Mouse (Mus musculus) hindlimb bud, embryonic 11.5 days (tissue): ENCODE results near the gene Srd5a2.
A peak's percentile ranks its signal among the peaks of the same experiment; 100 is the strongest.

Experiments used
- DNase-seq: peaks from one replicate; pipeline ENCODE4 v3.0.0-alpha.2; 2012; ENCODE audit warnings: low read depth, low spot score; ENCODE audit errors: extremely low spot score

Gene Srd5a2

DNA sequence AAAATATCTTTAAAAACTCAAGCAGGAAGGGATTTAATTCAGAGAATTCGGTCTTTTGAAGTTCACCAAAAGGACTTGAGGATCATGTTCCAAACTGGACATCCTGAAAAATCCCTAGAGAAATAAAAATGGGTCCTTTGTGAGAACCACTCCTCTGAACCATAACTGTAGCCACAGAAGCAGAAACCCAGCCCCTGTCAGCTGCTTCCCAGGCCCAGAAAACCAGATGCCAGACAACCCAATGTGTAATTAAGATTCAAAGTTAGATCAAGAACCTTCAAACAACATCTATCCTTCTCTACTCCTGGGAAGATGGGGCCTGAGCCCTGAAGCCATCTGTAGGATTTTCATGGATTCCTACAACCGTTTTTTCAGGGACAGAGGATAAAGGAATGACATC lies 61.1 kb downstream of the Srd5a2 start:
- DNase-seq: no peak

- DNase-seq: no peak
Measured at GRCm38 (mm10) chr17:73985936-73986335, 61.8 kb downstream of the Srd5a2 start.

DNA sequence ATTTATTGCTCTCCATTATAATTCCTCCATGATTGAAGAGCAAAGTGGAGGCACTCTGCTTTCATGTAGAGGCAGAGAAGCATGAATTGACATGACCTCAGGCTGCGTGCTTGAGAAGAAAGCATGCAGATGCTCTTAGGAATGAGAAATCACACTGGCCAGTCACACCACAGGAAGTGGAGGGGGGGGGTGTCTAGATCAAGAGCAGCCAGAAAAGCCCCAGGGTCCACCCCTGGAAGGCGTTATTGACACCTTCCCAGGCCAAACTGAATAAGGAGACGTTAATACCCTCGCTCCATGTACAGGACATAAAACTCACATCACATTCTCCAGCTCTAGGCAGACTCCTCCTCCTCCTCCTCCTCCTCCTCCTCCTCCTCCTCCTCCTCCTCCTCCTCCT lies 63.2 kb downstream of the Srd5a2 start:
- peak; percentile 28 for DNase-seq

DNA sequence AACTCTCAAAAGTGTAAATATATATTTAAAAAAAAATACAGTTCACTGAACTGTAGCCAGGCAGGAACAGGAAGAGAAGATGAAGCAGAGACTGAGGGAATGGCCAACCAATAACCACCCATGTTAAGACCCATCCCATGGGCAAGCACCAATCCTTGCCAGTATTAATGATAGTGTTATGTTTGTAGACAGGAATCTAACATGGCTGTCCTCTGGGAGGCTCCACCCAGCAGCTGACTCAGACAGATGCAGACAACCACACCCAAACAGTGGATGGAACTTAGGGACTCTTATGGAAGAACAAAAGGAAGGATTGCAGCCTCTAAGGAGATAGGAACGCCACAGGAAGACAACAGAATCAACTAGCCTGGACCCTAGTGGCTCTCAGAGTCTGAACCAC lies 64.8 kb downstream of the Srd5a2 start:
- no peak for DNase-seq

DNA sequence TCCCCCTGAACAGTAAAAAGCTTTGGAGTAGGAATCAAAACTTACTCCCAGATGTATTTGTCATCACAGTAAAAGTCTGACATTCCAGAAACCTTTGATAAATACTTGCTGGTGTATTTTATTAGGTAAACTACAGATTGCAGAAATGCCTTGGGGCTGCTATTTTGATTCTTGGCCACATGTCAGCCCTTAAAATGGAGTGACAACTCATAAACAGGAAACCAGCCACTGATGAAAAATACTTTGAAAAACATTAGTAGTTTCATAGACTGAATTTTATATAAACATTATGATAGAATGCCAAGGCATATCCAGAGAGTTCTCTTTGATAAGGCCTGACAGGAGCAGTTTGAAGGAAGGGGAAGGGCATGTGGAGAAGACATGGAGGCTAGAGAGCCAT lies 71.7 kb downstream of the Srd5a2 start:
- DNase-seq: no peak

GRCm38 (mm10) chr17:73972648-73973047 lies 75.1 kb downstream of the Srd5a2 start:
- DNase-seq: no peak

- DNase-seq: no peak
Measured at GRCm38 (mm10) chr17:73971291-73971690, 76.4 kb downstream of the Srd5a2 start.

GRCm38 (mm10) chr17:73970361-73971027 lies 77.2 kb downstream of the Srd5a2 start:
- no peak for DNase-seq
